Mouse (Mus musculus) myocyte (in vitro differentiated cells): ENCODE measurements around the gene Cxcl13. TPM values are rescaled to one million over a fixed set of nuclear protein-coding genes. Genes with fewer than 3 reads are reported as not detected.

Experiments used
- H3K27me3 ChIP-seq: one replicate; pipeline ENCODE4 v1.6.1; 2011; ENCODE audit not compliant: control insufficient read depth, insufficient read depth, insufficient read length
- H3K36me3 ChIP-seq: one replicate; pipeline ENCODE4 v1.6.1; 2011; ENCODE audit not compliant: control insufficient read depth, insufficient read depth
- H3K4me2 ChIP-seq: one replicate; pipeline ENCODE4 v1.6.1; 2011; ENCODE audit warnings: low read depth, control low read depth
- H3K4me3 ChIP-seq: one replicate; pipeline ENCODE4 v1.5.1; 2011; ENCODE audit warnings: mild to moderate bottlenecking, control low read depth, moderate library complexity
- H3K79me2 ChIP-seq: one replicate; pipeline ENCODE4 v1.6.1; 2011; ENCODE audit not compliant: control insufficient read depth, insufficient read depth
- H3ac ChIP-seq: one replicate; pipeline ENCODE4 v1.6.1; 2011; ENCODE audit not compliant: control insufficient read depth, insufficient read length
- CEBPB ChIP-seq: IDR thresholded peaks from 2 replicates; pipeline ENCODE4 v1.6.1; 2011; ENCODE audit warnings: mild to moderate bottlenecking, moderate library complexity; ENCODE audit not compliant: poor library complexity, insufficient read depth, severe bottlenecking
- E2F4 ChIP-seq: IDR thresholded peaks from one replicate; pipeline ENCODE4 v1.6.1; 2011; ENCODE audit warnings: mild to moderate bottlenecking, control low read depth, moderate library complexity; ENCODE audit not compliant: insufficient read depth
- MAX ChIP-seq: IDR thresholded peaks from one replicate; pipeline ENCODE4 v1.6.1; 2011; ENCODE audit warnings: low read depth, mild to moderate bottlenecking, control low read depth
- MYOD1 ChIP-seq, 3 experiments: IDR thresholded peaks; one replicate each; pipeline ENCODE4 v1.6.1; 2011; ENCODE audit warnings: control low read depth in 2 of 3, low read depth in 2 of 3, mild to moderate bottlenecking in 2 of 3, moderate library complexity in 1 of 3; ENCODE audit not compliant: insufficient read length in 2 of 3, control insufficient read depth in 1 of 3
- MYOG ChIP-seq, 3 experiments: IDR thresholded peaks; one replicate each; pipeline ENCODE4 v1.6.1; 2011; ENCODE audit warnings: control low read depth in 2 of 3, low read depth in 2 of 3, mild to moderate bottlenecking in 2 of 3; ENCODE audit not compliant: insufficient read length in 2 of 3, control insufficient read depth in 1 of 3, insufficient read depth in 1 of 3
- POLR2A ChIP-seq: IDR thresholded peaks from one replicate; pipeline ENCODE4 v1.6.1; 2011; ENCODE audit warnings: low read depth, mild to moderate bottlenecking, control low read depth, moderate library complexity; ENCODE audit not compliant: insufficient read length
- POLR2AphosphoS2 ChIP-seq: IDR thresholded peaks from one replicate; pipeline ENCODE4 v1.6.1; 2011; ENCODE audit warnings: low read depth, control low read depth; ENCODE audit not compliant: insufficient read length
- REST ChIP-seq: IDR thresholded peaks from one replicate; pipeline ENCODE4 v1.6.1; 2011; ENCODE audit warnings: mild to moderate bottlenecking, control low read depth, moderate library complexity; ENCODE audit not compliant: insufficient read depth, insufficient read length
- SRF ChIP-seq: IDR thresholded peaks from one replicate; pipeline ENCODE4 v1.6.1; 2011; ENCODE audit warnings: low read depth; ENCODE audit not compliant: control insufficient read depth, insufficient read length
- TCF12 ChIP-seq: IDR thresholded peaks from one replicate; pipeline ENCODE4 v1.6.1; 2011; ENCODE audit warnings: mild to moderate bottlenecking, control low read depth; ENCODE audit not compliant: poor library complexity, insufficient read depth, severe bottlenecking
- TCF3 ChIP-seq: IDR thresholded peaks from one replicate; pipeline ENCODE4 v1.6.1; 2011; ENCODE audit warnings: low read depth, control low read depth; ENCODE audit not compliant: insufficient read length
- USF1 ChIP-seq: IDR thresholded peaks from one replicate; pipeline ENCODE4 v1.6.1; 2011; ENCODE audit warnings: low read depth, mild to moderate bottlenecking, control low read depth, moderate library complexity
- polyA plus RNA-seq: library from polyadenylated mRNA; unstranded; fragments of >200 nt; fragmentation: generic; extraction: Trizol; gene quantifications from one replicate; pipeline ENCODE4 v1.2.1, GENCODE M21; 2012; ENCODE audit warnings: missing spikeins

Gene Cxcl13
- 0.95 TPM for polyA plus RNA-seq

- no peaks in the 10 kb centered on the region for H3K36me3 ChIP-seq
- H3K4me3 ChIP-seq = no peak within 1 kb of the TSS
- H3K4me2 ChIP-seq = no peak within 1 kb of the TSS
- no peak within 1 kb of the TSS for H3ac ChIP-seq
- TF ChIP-seq MYOD1 (IDR thresholded peaks at IDR 0.05; ENCODE audit: control insufficient read depth in 1 of 3, insufficient read length in 2 of 3, low read depth in 2 of 3) (no peak), TCF12 (no peak), REST (no peak)
- no peaks in the 10 kb centered on the region for H3K27me3 ChIP-seq
- no peaks in the 10 kb centered on the region for H3K79me2 ChIP-seq
These were observed at the start of gene Cxcl13 for GRCm38 (mm10) chr5:95956651-95957050. Cxcl13 (plus strand) TSS chr5:95956951.

DNA sequence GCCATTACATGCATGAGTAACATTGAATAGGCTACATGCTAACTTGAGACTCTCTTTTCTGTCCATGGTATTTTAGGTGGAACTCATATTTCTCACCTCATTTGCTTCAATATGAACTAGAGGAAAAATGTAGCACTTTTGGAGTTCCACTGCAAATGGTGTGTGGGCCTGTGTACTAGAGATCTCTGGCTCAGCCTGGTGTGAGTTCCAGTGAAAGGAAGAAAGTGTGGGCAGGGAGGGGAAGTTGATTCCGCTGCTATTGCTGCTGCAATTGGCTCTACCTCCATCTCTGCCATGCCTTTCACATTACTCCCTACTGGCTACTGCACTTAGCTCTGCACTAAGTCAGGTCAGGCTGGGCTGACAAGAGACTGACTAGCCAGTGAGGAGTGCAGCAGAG, 45.7 kb upstream of the Cxcl13 start:
- Histone ChIP-seq H3K79me2 (no peaks in the 10 kb centered on the region), H3K4me3 (no peak overlapping the region), H3K27me3 (no peaks in the 10 kb centered on the region), H3ac (no peak overlapping the region), H3K4me2 (no peak overlapping the region), H3K36me3 (no peaks in the 10 kb centered on the region)
- TF ChIP-seq REST = no peak
- no peak for TF ChIP-seq USF1
- no peak for TF ChIP-seq MYOD1 (IDR thresholded peaks at IDR 0.05; ENCODE audit: control insufficient read depth in 1 of 3, insufficient read length in 2 of 3, low read depth in 2 of 3)
- no peak for TF ChIP-seq CEBPB
- no peak for TF ChIP-seq TCF12
- no peak for TF ChIP-seq E2F4
- no peak for TF ChIP-seq SRF
- no peak for TF ChIP-seq TCF3
- no peak for TF ChIP-seq POLR2AphosphoS2
- TF ChIP-seq MAX = no peak
- TF ChIP-seq POLR2A = no peak
- TF ChIP-seq MYOG (IDR thresholded peaks at IDR 0.05; ENCODE audit: control insufficient read depth in 1 of 3, insufficient read depth in 1 of 3, insufficient read length in 2 of 3, low read depth in 2 of 3) = no peak

DNA sequence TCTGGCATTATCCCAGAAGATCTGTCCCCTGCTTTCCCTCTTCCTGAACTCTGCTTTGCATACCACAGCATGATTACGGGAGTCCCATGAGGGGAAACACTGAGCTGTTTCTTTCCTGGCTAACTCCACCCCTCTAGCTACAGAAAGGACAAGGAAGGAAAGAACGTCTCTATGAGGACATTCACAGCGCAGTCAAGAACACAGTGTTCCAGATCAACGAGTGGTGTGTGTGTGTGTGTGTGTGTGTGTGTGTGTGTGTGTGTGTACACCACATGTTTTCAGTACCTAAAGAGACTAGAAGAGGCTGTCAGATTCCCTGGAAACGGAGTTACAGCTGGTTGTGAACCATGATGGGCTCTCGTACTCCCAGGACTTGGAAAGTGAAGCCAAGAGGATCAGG, 38.3 kb upstream of the Cxcl13 start:
- TF ChIP-seq TCF12 (no peak), CEBPB (no peak), E2F4 (no peak), REST (no peak), POLR2AphosphoS2 (no peak), MYOG (IDR thresholded peaks at IDR 0.05; ENCODE audit: control insufficient read depth in 1 of 3, insufficient read depth in 1 of 3, insufficient read length in 2 of 3, low read depth in 2 of 3) (no peak), MYOD1 (IDR thresholded peaks at IDR 0.05; ENCODE audit: control insufficient read depth in 1 of 3, insufficient read length in 2 of 3, low read depth in 2 of 3) (no peak), SRF (no peak), USF1 (no peak), POLR2A (no peak), MAX (no peak), TCF3 (no peak)
- Histone ChIP-seq H3K4me3 (no peak overlapping the region), H3ac (no peak overlapping the region), H3K4me2 (no peak overlapping the region), H3K79me2 (no peaks in the 10 kb centered on the region), H3K36me3 (no peaks in the 10 kb centered on the region), H3K27me3 (no peaks in the 10 kb centered on the region)

DNA sequence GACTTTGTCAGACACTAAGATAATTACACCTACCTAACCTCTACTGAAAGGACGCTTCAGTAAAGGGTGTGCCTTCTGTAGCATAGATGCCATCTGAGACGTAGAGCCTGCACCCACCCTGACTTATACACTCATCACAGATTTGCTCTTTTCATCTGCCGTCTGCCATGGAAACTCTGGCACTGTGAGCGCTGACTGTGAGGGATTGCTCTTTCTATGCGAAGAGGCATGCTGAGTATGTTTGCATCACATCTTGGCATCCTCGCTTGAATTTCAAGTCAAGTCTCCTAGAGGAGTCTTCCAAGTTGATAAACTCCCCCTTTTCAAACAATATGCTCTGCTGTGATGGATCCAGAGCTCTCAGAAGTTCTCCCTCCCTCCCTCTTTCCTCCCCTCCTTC, 32.7 kb upstream of the Cxcl13 start:
- no peaks in the 10 kb centered on the region for H3K36me3 ChIP-seq
- H3K4me2 ChIP-seq = no peak overlapping the region
- H3ac ChIP-seq = no peak overlapping the region
- no peaks in the 10 kb centered on the region for H3K79me2 ChIP-seq
- peaks cover 7% of the 10 kb centered on the region for H3K27me3 ChIP-seq
- TF ChIP-seq POLR2AphosphoS2 (no peak), REST (no peak), MAX (no peak), USF1 (no peak), TCF12 (no peak), CEBPB (no peak), TCF3 (no peak), MYOD1 (IDR thresholded peaks at IDR 0.05; ENCODE audit: control insufficient read depth in 1 of 3, insufficient read length in 2 of 3, low read depth in 2 of 3) (no peak), SRF (no peak), MYOG (IDR thresholded peaks at IDR 0.05; ENCODE audit: control insufficient read depth in 1 of 3, insufficient read depth in 1 of 3, insufficient read length in 2 of 3, low read depth in 2 of 3) (no peak), E2F4 (no peak), POLR2A (no peak)
- H3K4me3 ChIP-seq = no peak overlapping the region

DNA sequence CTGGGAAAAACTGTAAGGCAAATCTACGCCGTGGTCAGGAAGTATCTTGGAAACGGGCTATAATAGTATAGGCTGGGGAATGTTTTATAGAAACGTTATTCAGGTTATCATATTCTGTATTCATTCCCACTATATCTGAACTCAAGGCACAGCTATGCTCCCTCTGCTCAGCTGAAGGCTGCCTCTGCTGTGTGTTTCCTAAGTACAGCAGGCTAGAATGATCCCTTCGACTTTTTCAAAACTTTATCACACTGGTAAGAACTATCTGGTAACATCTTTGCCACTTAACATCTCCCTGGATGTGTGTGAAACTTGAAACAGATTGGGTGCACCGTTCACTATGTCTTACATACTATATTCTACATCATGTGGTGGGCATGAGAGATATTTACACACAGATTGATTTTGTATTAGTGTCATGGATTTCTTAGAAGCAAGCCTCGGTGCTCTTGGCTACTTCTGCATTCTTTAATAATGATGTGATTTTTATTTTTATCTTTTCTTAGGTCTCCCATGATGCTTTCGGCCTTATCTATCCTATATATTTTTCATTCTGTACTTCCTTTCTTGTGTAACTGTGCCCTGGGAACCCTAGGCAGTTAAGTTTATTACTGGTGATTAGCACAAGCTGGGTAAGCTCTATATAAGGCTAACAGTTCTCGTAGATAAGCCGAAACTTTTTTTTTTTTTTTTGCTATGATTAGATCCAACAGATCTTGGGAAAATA, 31.4 kb upstream of the Cxcl13 start:
- Histone ChIP-seq H3K4me2 (no peak overlapping the region), H3K4me3 (no peak overlapping the region), H3K27me3 (peaks cover 7% of the 10 kb centered on the region), H3K79me2 (no peaks in the 10 kb centered on the region), H3ac (no peak overlapping the region), H3K36me3 (no peaks in the 10 kb centered on the region)
- TF ChIP-seq MAX = no peak
- TF ChIP-seq TCF3 = no peak
- no peak for TF ChIP-seq E2F4
- TF ChIP-seq MYOG (IDR thresholded peaks at IDR 0.05; ENCODE audit: control insufficient read depth in 1 of 3, insufficient read depth in 1 of 3, insufficient read length in 2 of 3, low read depth in 2 of 3) = no peak
- TF ChIP-seq POLR2AphosphoS2 = no peak
- no peak for TF ChIP-seq CEBPB
- no peak for TF ChIP-seq POLR2A
